Mouse (Mus musculus) small intestine, adult 2 months (tissue): Measurements from ENCODE around the gene Wwc2.

Experiments
- CTCF ChIP-seq: fragments of 200-500 bp; IDR thresholded peaks from 2 replicates; pipeline ENCODE4 v1.5.1; 2012; ENCODE audit warnings: low read depth, mild to moderate bottlenecking, control low read depth, inconsistent platforms, low read length, moderate library complexity, mixed read lengths; ENCODE audit not compliant: insufficient replicate concordance, insufficient read length; ENCODE audit errors: extremely low read depth
- POLR2A ChIP-seq: fragments of 200-500 bp; IDR thresholded peaks from 2 replicates; pipeline ENCODE4 v1.6.1; 2012; ENCODE audit warnings: low read depth, mild to moderate bottlenecking, control low read depth, inconsistent platforms, low read length, moderate library complexity

DNA sequence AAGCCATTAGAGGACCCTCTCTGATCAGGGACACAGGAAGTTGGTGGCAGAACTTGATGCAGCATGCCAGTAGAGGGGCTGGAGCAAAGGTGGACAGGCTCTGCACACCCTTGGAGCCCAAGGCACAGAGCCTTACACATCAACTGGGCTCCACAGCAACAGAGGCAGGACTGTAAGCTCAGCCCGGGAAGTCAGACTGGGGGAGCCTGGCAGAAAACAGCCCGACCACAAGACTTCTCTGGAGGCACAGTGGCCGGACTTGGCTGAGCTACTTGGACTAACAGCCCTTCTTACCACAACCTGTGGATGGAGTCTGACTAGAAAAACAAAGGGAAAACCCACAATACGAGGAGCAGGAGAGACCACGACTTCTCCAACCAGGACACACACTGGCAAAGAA lies 137.4 kb downstream of the Wwc2 start:
- no peak for TF ChIP-seq CTCF
- no peak for TF ChIP-seq POLR2A
